Mouse (Mus musculus) macrophage (primary cell): ENCODE data around the gene Kcnip4. TPM values are rescaled to one million over a fixed set of nuclear protein-coding genes. Genes with fewer than 3 reads are reported as not detected.

ENCODE experiments used
- H3K27ac ChIP-seq: fragments of 350-480 bp; formaldehyde crosslinking; 2 replicates; pipeline ENCODE4 v1.9.0; 2021
- H3K36me3 ChIP-seq: fragments of 350-480 bp; formaldehyde crosslinking; 2 replicates; pipeline ENCODE4 v1.9.0; 2021; ENCODE audit errors: inconsistent target
- H3K4me3 ChIP-seq: fragments of 350-480 bp; formaldehyde crosslinking; 2 replicates; pipeline ENCODE4 v1.9.0; 2021; ENCODE audit errors: inconsistent target
- H3K79me2 ChIP-seq: fragments of 350-480 bp; formaldehyde crosslinking; 2 replicates; pipeline ENCODE4 v1.9.0; 2021; ENCODE audit errors: inconsistent target
- WGBS: methylation state at CpG from one replicate; pipeline ENCODE4 v1.1.7; 2026; ENCODE audit warnings: inconsistent platforms; ENCODE audit not compliant: missing documents; 5-methylcytosine and 5-hydroxymethylcytosine counted together
- polyA plus RNA-seq: library from polyadenylated mRNA; stranded (reverse); fragments of 250-400 nt; gene quantifications from 3 replicates; pipeline ENCODE4 v1.2.4, GENCODE M21; 2018; ENCODE audit warnings: inconsistent platforms

Kcnip4 gene
- polyA plus RNA-seq, 1 experiment from 2014 or later: not detected

- 81% methylated on average over 2 of the region's 2 CpGs for WGBS
- H3K36me3 ChIP-seq: no peaks in the 10 kb centered on the region
- H3K79me2 ChIP-seq: no peaks in the 10 kb centered on the region
- no peak overlapping the region for H3K4me3 ChIP-seq
- no peak overlapping the region for H3K27ac ChIP-seq
Observed at GRCm38 (mm10) chr5:48460221-48460620, 1064.5 kb downstream of the Kcnip4 start.

GRCm38 (mm10) chr5:48448888-48449287 lies 1075.8 kb downstream of the Kcnip4 start:
- 90% methylated on average over 1 of the region's 1 CpGs for WGBS
- no peaks in the 10 kb centered on the region for H3K36me3 ChIP-seq
- no peak overlapping the region for H3K27ac ChIP-seq
- no peaks in the 10 kb centered on the region for H3K79me2 ChIP-seq
- no peak overlapping the region for H3K4me3 ChIP-seq

DNA sequence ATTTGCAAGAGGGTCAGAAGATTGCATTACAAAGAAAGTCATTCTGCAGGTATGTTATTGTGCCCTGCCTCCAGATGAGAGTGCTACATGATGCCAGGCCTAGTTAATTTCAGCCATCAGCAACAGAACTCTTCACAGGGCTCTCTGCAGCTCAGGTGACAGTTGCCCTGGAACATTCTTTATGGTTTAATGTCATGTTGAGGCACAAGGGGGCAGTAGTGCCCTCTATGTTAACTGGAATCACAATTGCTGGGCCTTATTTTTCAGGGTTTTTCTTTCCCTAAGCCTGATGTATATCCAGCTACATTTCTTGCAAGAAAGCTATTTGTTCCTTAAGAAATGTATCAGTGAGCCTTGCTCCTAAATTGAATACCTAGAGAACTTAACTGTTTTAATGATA lies 1094.2 kb downstream of the Kcnip4 start:
- H3K79me2 ChIP-seq: no peaks in the 10 kb centered on the region
- no peak overlapping the region for H3K27ac ChIP-seq
- H3K36me3 ChIP-seq: no peaks in the 10 kb centered on the region
- no peak overlapping the region for H3K4me3 ChIP-seq

DNA sequence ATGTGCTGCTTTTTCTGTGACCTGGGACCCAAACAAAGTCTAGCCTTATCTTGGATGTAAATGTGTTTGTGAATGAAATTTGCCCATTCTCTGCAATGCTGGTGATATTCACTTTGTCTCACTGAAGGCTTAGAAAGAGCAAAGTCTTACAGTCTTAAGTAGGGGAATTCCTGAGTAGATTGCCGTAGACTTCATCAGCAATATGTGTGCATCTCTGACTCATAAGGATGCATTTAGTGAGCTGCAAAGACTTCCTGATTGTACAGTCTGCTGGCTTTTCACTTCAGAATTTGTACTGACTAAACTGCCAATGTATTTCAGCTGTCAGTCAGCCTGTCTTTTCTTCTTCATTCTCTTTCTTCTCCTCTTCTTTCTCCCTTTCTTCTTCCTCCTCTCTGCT lies 1102.8 kb downstream of the Kcnip4 start:
- Histone ChIP-seq H3K79me2 (no peaks in the 10 kb centered on the region), H3K27ac (no peak overlapping the region), H3K36me3 (no peaks in the 10 kb centered on the region), H3K4me3 (no peak overlapping the region)
- WGBS: 79% methylated on average over 1 of the region's 1 CpGs

GRCm38 (mm10) chr5:48419741-48420140 lies 1105.0 kb downstream of the Kcnip4 start:
- Histone ChIP-seq H3K79me2 (no peaks in the 10 kb centered on the region), H3K27ac (no peak overlapping the region), H3K36me3 (no peaks in the 10 kb centered on the region), H3K4me3 (no peak overlapping the region)
- 100% methylated on average over 2 of the region's 2 CpGs for WGBS

DNA sequence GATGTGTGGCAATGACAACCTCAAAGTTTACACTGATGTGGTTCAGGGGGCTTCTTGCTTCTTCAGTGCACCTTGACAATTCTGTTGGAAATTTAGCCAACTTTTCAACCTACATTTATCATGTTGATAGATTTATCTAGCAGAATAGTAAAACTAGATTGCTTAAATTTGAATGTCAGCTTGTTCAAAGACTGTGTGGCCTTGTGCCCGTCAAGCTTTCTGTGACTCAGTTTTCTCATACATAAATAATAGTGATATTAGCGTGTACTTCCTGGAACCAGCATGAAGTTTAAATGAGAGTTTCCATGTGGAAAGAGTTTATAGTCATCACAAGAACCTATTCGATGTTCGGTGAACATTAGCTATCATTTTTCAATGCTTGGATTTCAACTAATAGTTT lies 1112.4 kb downstream of the Kcnip4 start:
- no peak overlapping the region for H3K27ac ChIP-seq
- no peaks in the 10 kb centered on the region for H3K36me3 ChIP-seq
- H3K4me3 ChIP-seq: no peak overlapping the region
- 94% methylated on average over 4 of the region's 4 CpGs for WGBS
- no peaks in the 10 kb centered on the region for H3K79me2 ChIP-seq

DNA sequence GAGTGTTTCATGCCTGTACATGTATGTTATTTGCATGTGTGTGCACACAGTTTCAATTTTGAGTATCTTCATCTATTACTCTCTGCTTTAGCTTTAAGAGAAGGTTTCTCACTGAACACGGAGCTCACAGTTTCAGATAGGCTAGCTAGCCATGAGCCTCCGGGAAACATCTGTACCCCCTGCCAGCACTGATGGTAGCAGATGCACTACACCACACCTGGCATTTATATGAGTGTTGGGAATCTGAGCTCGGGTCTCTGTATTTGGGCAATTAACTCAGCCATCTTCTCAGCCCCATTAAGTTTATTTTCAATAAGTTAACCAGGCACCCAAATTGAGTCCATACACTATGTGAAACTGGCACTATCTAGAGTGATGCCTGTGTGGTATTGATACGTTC lies 1113.2 kb downstream of the Kcnip4 start:
- 98% methylated on average over 4 of the region's 4 CpGs for WGBS
- no peaks in the 10 kb centered on the region for H3K36me3 ChIP-seq
- no peak overlapping the region for H3K27ac ChIP-seq
- H3K4me3 ChIP-seq: no peak overlapping the region
- H3K79me2 ChIP-seq: no peaks in the 10 kb centered on the region

DNA sequence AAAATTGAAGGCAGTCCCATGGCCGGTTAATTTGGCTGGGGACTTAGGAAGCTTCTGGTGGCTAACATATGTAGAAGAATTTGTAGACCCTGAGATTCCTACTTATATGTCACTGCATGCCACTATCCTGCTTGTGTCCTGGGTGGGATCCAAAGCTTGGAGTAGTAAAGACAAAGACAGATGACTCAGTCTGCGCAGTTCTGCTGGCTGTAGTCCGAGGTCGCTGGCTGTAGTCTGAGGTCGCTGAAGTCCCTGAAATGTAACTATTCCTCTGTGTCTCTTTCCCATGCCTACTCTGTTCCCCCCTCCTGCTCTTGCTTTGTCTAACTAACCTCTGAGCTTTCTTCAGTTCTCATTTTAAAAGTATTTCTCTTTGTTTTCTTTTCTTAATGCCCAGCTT lies 1114.4 kb downstream of the Kcnip4 start:
- no peaks in the 10 kb centered on the region for H3K36me3 ChIP-seq
- no peak overlapping the region for H3K4me3 ChIP-seq
- no peak overlapping the region for H3K27ac ChIP-seq
- H3K79me2 ChIP-seq: no peaks in the 10 kb centered on the region
- WGBS: 93% methylated on average over 5 of the region's 5 CpGs

- H3K27ac ChIP-seq: no peak overlapping the region
- 80% methylated on average over 4 of the region's 4 CpGs for WGBS
Observed at GRCm38 (mm10) chr5:48408276-48408675, 1116.4 kb downstream of the Kcnip4 start.

DNA sequence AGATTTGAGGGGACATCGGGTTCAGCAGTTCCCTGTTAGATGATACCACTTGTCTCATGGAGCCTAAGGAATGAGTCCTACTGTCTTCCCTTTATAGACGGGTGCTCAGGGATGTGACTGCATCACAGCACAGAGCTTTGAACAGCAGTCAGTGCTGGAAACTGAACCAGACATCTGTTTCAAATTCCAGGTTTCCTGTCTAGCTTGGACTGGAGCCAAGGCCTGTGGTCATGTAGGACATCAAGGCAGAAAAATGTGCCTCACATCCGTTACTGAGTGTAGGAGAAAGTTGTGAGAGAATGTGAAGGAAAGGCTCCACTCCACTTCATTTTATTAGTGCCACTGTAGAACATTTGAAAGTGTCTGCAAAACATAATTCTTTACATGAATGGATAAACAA lies 1122.2 kb downstream of the Kcnip4 start:
- 87% methylated on average over 3 of the region's 3 CpGs for WGBS
- Histone ChIP-seq H3K36me3 (no peaks in the 10 kb centered on the region), H3K79me2 (no peaks in the 10 kb centered on the region), H3K4me3 (no peak overlapping the region), H3K27ac (no peak overlapping the region)

More at GRCm38 (mm10) chr5:48408276-48408675, 1116.4 kb downstream of the Kcnip4 start:
- Histone ChIP-seq H3K79me2 (no peaks in the 10 kb centered on the region), H3K36me3 (no peaks in the 10 kb centered on the region), H3K4me3 (no peak overlapping the region)

DNA sequence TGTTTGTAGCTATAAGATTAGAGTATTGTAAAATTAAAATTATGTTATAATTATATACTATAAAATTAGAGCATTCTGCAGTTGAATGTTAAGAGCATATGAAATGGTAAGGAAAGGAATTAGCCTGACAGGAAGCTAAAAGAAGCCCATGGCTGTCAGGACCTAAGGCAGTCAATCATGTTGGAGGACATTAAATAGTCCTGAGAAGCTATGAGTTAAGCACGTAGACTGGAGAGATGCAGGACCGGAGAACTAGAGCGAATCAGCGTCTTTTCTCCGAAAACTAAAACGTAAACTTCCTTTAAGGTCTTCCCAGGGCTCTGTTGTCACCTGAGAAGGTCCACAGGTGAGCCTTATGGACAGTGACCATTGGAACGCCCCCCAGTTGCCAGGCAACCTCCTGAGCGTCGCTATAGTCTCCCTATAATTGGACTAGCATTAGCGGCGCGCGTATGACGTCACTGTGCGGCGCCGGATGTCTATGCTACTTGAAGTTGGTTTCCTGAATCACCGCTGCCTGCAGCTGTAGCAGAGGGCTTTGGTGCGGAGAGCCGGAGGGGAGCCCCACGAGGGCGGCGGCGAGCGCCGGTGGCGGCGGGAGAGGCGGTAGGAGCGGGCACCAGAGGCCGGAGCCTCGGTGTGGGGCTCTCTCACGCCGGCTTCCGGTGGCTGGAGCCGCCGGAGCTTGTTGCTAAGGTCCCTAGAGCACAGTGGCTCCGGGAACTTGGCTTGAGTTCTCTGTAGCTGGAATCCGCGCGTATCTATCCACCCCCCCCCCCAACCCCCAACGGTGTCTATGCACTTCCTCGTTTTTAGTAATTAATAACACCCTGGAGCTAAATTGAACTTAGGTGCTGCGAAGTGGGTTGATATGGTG lies 1152.6 kb downstream of the Kcnip4 start:
- no peak overlapping the region for H3K27ac ChIP-seq
- WGBS: under 1% methylated on average over 43 of the region's 44 CpGs
- H3K79me2 ChIP-seq: no peaks in the 10 kb centered on the region; the same call in 1 of the 2 replicates
- peaks cover 8% of the 10 kb centered on the region; the same call in 1 of the 2 replicates for H3K36me3 ChIP-seq
- peak overlapping the region; percentile 61 for H3K4me3 ChIP-seq

GRCm38 (mm10) chr5:48349309-48349708 lies 1175.4 kb downstream of the Kcnip4 start:
- Histone ChIP-seq H3K36me3 (no peaks in the 10 kb centered on the region), H3K79me2 (no peaks in the 10 kb centered on the region), H3K27ac (no peak overlapping the region), H3K4me3 (no peak overlapping the region)
- WGBS: 6% methylated on average over 1 of the region's 1 CpGs

GRCm38 (mm10) chr5:48345983-48346648 lies 1178.6 kb downstream of the Kcnip4 start:
- no peak overlapping the region for H3K27ac ChIP-seq
- H3K4me3 ChIP-seq: no peak overlapping the region
- no peaks in the 10 kb centered on the region for H3K79me2 ChIP-seq
- H3K36me3 ChIP-seq: no peaks in the 10 kb centered on the region
- 96% methylated on average over 2 of the region's 2 CpGs for WGBS

DNA sequence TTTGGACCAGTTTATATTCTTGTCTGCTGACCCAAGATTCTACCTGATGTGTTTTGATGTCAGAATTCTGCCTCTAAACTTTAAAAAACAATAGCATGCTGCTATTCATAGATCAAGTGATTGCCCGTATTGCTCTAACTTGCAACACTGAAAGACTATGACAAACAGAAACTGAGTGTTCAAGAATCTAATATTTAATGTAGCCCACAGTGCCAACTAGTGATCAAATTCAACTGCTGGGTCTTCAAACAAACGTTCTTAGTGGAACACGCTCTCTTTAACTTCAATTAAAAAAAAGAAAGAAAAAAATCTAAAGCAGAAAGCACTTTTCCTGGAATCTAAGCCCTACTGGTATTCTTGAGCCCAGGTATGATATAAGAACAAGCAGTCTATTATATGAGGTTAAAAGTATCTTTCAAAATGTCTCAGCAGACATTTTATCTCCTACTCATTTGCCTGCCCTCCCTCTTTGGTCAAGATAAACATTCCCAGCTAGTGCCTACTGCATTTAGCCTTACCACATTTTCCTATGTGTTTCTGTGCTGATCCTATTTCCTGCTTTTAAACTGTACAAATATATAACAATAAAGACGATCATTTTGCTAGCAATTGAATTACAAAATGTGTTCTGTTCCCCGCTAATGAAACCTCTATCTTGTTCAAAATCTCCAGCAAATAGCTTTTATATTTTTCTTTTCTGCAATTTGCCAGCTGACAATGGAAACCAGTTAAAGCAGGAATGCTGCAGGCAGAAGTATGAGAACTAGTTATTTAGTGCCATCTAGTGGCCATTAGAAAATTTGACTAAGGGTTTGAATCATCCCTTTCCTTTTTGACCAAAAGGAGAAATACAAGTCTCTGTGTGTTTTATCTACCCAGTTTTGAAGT lies 1179.4 kb downstream of the Kcnip4 start:
- Histone ChIP-seq H3K36me3 (no peaks in the 10 kb centered on the region), H3K4me3 (no peak overlapping the region)
- 28% methylated on average over 5 of the region's 5 CpGs for WGBS

More for the DNA sequence above, 1179.4 kb downstream of the Kcnip4 start:
- no peaks in the 10 kb centered on the region for H3K79me2 ChIP-seq
- H3K27ac ChIP-seq: no peak overlapping the region
